Mouse (Mus musculus) liver, adult 2 months (tissue): ENCODE data around the gene Dirc2.

Experiments used
- CTCF ChIP-seq: fragments of 200-500 bp; IDR thresholded peaks from 2 replicates; pipeline ENCODE4 v1.5.1; 2011; ENCODE audit warnings: low read depth, low read length, control low read depth
- POLR2A ChIP-seq: fragments of 200-500 bp; IDR thresholded peaks from 2 replicates; pipeline ENCODE4 v1.6.1; 2011; ENCODE audit warnings: low read length, control low read depth; ENCODE audit not compliant: insufficient read depth; ENCODE audit errors: extremely low read depth

- no peak for TF ChIP-seq CTCF
- no peak for TF ChIP-seq POLR2A
Observed at GRCm38 (mm10) chr16:35729151-35729738, 39.9 kb downstream of the Dirc2 start.
